Mouse (Mus musculus) brain, adult 2 months (tissue): Measurements from ENCODE around the gene Lyzl4.

Experiments used
- DNase-seq: peaks from one replicate; pipeline ENCODE4 v3.0.0; 2011; ENCODE audit warnings: low read depth, low spot score

Lyzl4 gene

DNA sequence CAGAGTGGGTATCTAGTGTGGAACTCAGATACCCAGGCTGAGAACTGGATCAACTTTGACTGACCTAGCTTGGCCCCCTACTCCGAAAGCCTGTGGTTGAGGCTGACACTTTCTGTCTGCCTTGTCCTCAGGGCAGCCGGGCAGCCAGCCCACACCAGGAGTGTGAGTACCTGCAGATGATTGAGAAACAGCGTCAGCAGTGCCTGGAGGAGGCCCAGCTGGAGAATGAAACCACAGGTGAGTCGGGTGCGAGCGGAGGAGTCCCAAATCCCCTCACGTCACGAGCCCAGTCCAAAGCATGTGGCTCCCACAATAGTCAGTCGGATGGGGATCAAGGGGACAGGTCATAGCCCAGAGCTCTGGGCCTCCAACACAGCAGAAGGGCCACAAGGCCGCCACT, 11.8 kb upstream of the Lyzl4 start:
- DNase-seq = no peak

DNA sequence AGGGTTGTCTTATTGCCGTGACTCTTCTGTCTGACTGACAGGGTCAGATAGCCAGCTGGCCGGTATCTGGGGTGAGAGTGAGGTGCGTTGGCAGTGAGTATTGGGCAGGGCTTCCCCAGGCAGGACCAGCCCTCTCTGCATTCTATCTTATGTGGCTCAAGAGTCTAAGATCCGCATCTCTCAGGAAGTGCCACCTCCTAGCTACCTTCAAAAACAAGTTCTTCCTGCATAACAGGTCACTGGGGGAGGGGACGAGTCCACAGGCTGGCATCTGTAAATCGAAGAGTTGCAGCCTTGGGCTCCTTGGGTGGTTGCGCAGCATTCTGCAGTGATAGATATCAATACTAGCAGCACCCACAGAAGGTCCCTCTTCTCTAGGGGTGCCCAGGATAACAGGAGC, 5.1 kb upstream of the Lyzl4 start:
- DNase-seq = no peak

DNA sequence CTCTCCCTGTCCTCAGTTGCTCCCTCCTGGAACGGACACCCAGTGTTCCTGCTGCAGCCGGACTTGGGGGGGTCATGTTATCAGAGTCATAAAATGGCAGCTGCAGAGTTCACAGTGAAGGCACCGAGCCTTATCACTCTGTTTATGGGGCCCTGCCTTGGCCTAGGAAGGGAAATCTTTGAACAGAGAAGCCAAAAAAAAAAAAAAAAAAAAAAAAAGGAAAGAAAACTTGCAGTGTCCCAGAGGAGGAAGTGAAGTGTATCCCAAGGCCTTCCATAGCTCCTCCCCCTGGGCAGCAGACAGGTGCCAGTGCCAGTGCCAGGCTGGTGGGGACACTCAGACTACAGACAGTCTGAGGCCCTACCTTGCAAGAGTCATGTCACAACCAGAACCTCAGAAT, 3.0 kb upstream of the Lyzl4 start:
- DNase-seq = no peak

DNA sequence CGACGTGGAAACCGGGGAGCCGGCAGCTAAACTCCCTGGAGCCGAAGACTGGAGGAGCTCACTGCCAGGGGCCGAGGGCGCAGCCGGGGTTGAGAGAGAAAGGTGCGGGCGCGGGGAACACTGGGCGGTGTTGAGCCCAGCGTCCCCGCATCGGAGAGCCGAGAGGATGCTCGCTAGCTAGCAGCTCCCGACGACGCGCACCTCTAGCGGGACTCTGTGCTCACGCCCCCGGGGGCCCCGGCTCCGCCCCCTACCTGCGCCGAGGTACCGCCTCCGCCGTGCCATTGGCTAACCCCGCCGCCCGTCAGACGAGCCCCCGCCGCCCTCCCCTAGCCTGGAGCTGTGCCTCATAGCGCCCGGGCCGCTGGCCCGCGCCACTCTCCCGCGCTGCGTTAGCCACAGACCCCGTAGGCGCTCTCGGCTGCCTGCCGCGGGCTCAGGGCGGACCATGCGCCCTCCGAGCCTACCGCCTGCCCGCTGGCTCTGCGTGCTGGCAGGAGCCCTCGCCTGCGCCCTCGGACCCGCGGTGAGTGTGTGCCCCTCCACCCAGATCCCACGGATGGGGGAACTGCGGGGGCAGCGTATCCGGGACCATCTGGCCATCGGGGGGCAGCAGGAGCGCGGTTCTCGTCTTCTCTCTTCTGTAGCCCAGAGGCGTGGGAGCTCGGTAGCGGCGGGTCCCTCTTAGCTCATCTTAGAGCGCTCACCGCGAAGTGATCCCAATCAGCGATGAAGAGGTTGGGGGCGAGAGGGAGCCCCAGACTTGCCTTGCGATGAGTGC, 695 bp upstream of the Lyzl4 start, which contains the start of gene Vipr1:
TSS of gene Vipr1 (plus strand) at position 316 of the 781 bp plus-strand sequence.
- DNase-seq = peak; percentile 91

DNA sequence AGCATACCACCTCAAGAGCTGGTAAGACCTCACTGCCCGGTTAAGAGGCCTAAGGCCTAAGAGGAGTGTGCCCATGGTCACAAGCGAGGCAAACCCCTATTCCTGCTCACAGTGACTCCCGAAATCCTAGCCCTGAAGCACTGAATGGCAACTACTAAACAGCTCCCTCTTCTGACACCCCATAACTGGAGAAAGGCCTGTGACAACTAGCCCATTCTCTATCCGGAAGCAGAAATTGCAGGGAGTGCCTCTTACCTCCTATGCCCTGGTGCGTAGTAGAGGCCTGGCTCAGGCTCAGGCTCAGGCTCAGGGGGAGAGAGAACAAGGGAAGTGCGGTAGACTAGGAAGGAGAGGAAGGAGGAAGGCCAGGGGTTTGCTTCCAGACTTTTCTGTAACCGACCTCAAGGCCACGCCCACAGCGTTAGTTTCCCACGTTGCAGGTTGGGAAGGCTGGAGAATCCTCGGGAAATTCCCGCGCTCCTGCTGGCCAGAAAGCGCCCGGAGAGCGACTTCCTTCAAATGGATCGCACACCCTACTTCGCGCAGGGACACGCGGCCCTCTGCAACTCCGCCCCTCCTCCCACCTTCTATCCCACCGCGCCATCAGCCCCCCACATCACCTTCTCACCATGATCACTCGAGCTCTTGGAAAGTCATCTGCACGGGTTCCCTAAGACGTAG, 521 bp downstream of the Lyzl4 start:
- peak; percentile 63 for DNase-seq

DNA sequence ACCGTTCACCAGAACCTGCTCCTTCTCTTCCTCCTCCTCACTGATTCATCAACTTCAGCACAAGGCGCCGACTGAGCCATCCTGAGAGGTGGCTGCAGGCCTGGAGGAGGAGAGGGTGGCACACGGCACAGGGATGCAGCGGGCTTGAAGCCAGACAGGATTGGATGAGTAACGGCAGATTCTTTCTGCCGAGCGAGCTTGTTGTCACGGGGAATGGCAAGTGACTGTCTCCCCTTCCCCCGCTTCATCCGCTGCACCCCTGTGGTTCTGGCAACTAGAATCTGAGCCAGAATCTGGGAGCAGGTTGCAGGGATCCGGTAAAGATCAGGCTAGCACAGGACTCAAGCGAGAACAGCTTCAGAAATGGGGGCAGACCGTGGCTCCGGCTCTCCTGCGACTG, 2.1 kb downstream of the Lyzl4 start:
- peak; percentile 93 for DNase-seq

DNA sequence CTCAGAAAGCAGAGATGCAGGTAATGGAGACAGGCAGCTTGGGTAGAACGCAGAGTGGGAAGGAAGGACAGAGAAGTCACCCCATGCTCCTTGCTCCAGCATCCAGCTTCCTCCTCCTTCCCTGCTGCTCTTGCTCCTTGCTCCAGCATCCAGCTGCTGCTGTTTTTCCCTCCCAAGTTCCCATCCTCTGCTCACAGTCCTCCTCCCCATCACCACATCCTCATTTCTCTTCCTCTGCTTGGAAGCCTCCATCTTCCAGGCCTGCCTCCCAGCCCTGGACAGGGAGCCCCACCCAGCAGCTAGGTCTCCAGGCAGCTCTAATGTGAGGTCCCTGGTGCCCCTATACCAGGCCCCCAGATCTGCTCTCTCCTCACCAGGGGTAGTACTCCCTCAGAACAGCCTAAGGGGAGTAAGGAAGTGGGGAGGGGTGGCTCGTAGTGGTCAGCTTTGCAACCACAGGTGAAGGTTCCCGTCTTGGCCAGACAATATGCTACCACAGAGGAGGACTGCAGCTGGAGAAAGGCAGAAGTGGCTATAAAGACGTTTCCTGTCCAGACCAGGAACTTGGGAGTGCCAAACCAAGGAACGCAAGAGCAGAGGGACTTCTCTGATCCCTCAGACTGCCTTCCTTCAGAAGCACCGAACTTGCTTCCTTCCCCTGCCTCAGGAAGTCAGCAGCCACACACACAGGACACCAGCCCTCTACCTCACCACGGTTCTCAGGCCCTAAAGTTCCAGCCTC, 5.9 kb downstream of the Lyzl4 start:
- peak; percentile 35 for DNase-seq

DNA sequence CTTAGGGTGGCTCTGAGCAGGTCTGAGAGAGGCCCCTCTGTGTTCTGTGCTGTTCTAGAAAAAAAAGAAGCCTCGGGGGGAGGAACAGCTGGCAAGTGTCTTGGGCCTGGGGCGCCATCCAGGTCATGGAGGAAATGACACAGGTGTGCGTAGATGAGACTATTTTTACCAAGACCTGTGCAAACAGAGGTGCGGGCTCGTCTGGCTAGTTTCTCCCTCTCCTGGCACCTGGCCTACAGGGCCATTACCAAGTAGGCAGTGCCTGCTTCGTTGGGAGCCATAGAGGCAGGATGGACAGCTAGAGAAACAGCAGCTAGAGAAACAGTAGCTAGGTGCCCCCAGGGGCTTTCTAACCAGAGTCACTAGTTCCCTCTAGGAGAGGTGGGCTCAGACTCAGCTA, 8.6 kb downstream of the Lyzl4 start:
- DNase-seq = no peak

DNA sequence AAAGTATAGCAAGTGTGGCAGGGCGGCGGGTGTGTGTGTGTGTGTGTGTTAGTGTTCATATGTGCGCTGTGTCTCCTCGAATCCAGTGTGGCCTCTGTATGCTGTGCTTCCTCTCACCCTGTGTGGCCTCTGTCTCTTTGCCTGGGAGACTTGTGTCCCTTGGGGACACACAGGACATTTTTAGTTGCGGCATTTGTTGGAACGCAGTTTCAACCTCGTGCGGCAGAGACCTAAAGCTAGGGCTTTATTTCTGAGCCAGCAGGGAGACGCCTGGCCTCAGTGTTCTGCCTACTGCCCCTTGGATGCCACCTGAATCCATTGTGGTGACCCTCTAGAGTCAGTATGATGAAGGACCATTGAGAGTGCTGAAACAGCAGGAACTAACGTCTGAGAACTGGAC, 9.0 kb downstream of the Lyzl4 start:
- DNase-seq = no peak

DNA sequence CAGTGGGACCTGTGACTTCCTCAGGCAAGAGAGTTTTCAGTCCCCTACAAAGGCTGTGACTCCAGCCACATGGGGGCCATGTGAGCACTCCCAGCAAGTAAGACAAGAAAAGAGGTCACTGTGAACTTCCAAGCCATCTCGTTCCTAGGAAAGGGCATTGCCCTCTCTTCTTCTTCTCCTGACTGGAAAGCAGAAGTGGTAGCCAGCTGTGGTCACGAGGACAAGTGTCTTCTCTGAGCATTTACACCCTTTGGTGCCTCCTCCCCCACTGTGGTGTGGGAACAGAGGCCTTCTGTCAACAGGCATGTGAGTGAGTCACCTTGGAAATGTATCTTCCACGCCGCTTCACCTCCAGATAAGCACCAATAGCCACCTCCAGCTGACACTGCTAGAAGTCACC, 9.9 kb downstream of the Lyzl4 start:
- peak; percentile 27 for DNase-seq

DNA sequence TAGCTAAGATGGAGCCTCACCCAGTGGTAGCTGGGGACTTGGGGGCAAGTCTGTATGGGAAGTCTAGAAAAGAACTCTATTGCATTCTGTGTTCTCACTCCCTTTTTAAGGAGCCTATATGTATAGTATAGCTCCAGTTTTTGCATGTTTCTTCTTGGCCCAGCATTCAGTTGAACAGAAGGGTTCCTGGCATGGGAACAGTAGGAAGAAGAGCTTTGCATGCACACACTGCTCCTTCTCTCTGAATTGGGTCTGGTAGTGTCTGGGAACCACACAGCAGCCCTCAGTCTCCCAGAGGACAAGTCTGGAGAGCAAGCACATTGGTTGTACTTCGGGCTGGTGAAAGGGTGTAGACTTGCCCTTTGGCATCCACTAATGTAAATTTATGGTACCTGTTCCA, 11.3 kb downstream of the Lyzl4 start:
- no peak for DNase-seq

DNA sequence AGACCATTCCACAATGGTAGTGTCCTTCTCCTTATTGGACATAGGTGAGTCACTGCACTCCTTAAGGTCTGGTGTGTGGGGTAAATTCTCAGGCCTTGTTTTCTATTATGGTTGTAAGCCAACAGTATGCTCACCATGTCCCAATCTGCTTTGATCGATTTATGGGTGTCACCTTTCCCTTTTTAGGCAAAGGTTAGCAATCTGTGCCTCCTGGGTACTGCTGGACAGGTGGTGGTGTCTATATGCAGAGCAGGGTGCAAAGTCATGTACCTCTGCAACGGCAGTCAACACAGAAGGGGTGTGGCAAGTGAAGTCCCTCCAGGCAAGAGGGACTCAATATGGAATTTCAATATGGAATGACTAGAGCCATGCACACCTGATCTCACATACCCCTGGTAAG, 17.0 kb downstream of the Lyzl4 start:
- DNase-seq = no peak

DNA sequence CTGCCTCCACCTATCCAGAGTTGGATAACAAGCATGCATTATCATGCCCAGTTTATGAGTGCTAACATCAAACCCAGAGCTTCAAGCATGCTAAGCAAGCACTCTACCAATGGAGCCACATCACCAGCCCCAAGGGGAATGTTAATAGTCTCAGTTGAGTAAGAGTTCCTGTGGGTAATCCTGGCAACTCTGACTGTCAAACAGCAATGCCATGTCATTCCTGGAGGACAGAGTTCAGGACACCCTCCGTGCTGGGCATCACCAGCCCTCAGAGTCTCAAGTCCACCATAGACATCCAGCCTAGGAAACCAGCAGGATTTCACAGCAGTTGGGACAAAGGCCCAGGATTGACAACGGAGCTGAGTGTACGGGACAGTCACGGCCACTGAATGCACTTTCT, 18.7 kb downstream of the Lyzl4 start:
- no peak for DNase-seq

DNA sequence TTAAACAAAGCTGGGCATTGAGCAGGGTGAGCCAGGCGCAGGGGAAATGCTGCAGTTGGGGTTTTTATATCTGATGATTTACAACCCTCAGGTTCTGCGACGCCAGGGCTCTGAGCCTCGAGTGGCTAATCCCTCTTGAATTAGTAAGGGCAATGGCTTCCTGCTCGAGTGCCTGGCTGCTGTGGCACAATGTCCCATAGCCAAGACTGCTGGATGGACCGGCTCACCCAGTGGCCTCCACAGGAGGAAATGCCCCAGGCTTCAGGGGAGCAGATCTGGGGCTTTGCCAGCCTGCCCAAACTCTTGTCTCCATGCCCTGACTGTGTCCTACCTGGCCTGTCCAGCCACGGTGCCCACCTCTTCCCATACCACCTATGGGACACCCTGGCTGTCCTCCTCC, 22.5 kb downstream of the Lyzl4 start:
- no peak for DNase-seq

DNA sequence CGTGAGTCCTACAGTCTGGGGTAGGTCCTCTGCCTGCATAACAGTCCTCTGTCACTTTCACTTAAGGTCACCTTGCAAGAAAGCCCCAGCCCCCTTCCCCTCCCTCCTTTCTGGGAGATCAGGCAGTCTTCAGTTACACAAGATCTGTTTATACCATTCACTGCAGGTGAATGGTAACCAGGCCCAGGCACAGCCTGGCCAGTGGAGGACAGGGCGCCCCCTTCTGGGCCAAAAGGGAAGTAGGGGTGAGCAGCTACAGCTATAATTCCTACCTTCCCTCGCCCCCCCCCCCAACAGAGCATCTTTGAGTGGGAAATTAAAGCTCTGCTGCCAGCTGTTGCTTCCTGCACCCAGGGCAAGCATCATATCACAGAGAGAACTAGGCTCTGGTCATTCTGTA, 25.4 kb downstream of the Lyzl4 start:
- DNase-seq = peak; percentile 14

DNA sequence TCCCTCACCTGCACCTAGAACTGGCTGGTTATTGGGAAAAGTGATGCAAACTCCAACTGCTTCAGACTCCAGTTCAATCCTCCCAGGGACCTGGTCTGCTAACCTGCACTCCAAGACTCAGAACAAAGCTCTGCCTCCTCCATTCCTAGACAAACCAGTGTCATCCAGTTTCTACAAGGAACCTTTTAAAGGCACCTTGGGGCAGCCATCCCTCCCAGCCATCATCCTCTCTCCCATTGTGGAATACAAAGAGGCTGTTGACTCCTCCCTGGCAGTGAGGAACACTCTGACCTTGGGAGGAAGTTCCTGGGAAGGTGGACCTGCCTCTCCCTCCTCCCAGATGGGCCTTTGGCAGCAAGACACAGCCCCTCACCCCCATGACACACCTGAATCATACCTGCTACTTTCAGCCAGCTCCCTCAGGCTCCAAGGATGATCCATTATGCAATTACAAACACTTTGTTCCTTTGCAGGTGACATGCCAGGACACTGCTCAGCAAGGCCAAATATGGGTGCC, 27.6 kb downstream of the Lyzl4 start:
- no peak for DNase-seq

DNA sequence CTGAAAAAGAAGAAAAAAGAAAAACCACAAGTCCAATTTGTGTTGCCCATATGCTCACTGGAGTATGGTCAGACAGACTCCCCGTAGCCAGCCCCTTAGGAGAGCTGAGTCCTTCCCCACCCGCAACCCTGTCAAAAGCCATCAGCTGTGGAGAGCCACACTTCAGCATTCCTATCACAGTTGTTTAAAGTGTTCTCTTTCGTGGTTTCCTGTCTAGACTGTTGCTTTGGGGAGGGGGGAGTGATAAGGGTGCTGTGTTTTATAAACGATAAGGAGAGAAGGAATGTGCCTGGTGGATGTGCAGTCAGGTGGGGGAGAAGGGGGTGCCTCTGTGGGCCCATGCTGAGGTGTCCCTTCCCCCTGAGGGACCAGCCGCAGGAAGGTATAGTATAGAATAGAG, 28.7 kb downstream of the Lyzl4 start:
- no peak for DNase-seq

DNA sequence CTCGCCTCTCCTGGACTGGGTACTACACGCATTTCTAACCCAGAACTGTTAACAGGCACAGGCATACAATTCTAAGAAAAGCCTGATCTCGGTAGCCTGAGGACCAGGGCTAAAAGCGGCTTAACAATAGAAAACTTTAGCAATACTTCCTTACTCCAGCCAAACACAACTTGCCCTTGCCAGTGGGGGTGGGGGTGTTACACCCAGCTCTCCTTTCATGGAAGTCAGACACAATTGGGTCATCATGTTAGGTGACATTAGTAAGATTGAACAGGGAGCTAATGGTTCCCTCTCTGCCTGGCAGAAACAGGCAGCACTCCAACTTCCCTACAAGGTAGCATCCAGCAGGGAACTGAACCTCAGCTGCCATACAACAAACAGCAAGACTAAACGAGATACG, 32.5 kb downstream of the Lyzl4 start:
- no peak for DNase-seq

DNA sequence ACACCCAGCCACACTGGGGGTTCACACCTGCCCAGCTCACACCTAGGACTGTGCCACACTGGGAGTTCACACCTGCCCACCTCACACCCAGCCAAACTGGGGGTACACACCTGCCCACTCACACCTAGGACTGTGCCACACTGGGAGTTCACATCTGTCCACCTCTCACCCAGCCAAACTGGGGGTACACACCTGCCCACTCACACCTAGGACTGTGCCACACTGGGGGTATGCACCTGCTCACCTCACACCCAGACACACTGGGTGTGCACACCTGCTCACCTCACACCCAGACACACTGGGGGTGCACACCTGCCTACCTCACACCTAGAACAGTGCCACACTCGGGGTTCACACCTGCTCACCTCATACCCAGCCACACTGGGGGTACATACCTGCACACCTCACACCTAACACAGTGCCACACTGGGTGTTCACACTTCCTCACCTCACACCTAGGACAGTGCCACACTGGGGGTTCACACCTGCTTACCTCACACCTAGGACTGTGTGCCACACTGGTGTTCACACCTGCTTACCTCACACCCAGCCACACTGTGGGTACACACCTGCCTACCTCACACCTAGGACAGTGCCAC, 35.3 kb downstream of the Lyzl4 start:
- no peak for DNase-seq

DNA sequence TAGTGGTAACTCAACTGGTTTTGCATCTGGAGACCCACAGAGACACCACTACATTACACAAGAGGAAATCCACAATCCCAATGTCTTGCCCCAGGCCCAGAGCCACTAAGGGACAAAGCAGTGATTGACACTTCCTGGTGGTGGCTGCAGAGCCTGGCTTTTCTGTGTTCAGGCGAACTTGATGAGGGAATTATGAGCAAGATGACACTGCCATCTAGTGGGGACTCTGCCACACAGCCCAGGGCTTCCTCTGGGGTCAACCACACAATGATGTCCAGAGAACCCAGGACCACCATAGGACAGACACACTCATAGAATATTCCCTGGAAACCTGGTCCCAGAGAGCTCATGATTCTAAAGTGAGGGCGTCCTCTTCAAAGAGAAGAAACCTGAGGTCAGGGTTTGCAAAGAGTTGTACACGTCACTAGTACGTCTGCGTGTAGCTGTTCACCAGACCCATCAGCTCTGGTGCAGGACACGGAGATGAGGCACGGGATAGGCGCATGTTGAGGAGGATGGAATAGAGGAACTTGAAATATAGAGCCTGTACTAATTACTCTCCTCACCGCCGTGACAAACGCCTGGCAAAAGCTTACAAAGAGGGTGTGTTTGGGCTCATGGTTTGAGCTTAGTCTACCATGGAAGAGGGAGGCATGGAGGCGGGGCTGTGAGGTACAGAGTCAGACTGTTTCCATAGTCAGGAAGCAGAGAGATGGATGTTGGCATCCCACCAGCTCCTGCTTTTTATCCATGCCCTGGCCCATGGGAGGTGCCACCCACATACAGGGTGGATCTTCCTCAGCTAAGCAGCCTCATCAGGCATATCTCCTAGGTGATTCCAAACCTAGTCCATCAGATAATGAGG, 36.2 kb downstream of the Lyzl4 start:
- peak; percentile 91 for DNase-seq

DNA sequence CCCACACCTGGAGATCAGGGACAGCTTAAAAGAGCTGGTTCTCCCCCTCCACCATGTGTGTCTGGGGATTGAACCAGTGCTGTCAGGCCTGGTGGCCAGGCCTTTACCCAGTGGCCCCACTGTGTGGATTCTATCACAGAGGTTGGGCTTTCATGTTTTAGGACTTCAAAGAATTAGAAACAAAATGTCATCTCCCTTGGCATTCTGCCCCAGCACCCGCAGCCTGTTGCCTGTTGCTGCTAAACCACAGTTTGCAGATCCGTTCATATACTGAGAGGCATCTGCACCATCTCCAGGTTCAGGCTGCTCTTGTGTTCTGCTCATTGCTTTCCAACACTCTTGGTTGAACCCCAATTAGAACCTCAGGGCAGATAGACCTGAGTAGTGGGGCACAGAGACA, 39.5 kb downstream of the Lyzl4 start:
- no peak for DNase-seq
